ENCODE assay signal across 16 mouse cellular contexts in the genomic region with DNA sequence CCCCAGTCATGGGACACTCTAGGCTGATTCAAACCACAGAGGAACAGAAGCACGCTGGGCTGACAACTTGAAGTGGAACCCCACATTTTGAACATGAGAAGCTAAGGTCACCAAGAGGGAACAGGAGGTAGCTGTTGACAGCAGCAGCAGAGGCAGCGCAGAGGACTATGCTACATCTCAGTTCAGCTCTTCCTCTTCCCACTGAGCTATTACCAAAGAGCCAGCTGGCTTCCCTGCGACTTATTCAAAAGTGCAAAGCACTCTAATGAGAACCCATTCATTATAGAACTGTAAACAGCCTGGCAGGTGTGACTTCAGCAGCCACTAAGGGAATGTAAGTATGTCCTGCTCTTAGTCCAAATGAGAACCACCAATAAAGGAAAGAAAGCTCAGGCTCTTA. TPM values are rescaled to one million over a fixed set of nuclear protein-coding genes. Genes with fewer than 3 reads are reported as not detected.
A peak's percentile ranks its signal among the peaks of the same experiment; 100 is the strongest.
DNase-seq lines count a peak whose midpoint lies in the region; ATAC-seq and TF ChIP-seq lines count a peak whose summit lies in the region.
"Had no signal": no experiment of that assay in that cellular context is flagged by ENCODE, and none has a peak within 500 bp of the region (broad histone marks: within the 10 kb centered on the region; RNA-seq: fewer than 3 reads in every experiment).

No protein-coding gene starts in this region.

- TF ChIP-seq CTCF in intestine, postnatal 0 days (IDR thresholded peaks at IDR 0.05; ENCODE audit: low read depth) = no peak

- 39% methylated on average over 3 of the region's 3 CpGs for WGBS in forebrain, embryonic 15.5 days
- WGBS in forebrain, embryonic 12.5 days = 51% methylated on average over 3 of the region's 3 CpGs
- WGBS in heart, embryonic 16.5 days = 39% methylated on average over 3 of the region's 3 CpGs
- 54% methylated on average over 3 of the region's 3 CpGs for WGBS in heart, embryonic 11.5 days (ENCODE audit: insufficient replicate concordance)
- WGBS in intestine, postnatal 0 days = 44% methylated on average over 3 of the region's 3 CpGs

- H3K36me3 ChIP-seq in forebrain, embryonic 15.5 days = peaks cover 11% of the 10 kb centered on the region; the same call in 1 of the 2 replicates
- H3K36me3 ChIP-seq in forebrain, embryonic 12.5 days (replicated peaks) = peaks cover 17% of the 10 kb centered on the region
- H3K36me3 ChIP-seq in heart, embryonic 16.5 days (ENCODE audit: control insufficient read depth, insufficient read depth) = peaks cover 9% of the 10 kb centered on the region
- no peaks in the 10 kb centered on the region for H3K36me3 ChIP-seq in heart, embryonic 11.5 days (ENCODE audit: control insufficient read depth, insufficient read depth, low read length)
- peaks cover 25% of the 10 kb centered on the region for H3K36me3 ChIP-seq in intestine, postnatal 0 days (ENCODE audit: control insufficient read depth, insufficient read depth)

- no peak overlapping the region for H3K4me3 ChIP-seq in forebrain, embryonic 15.5 days
- H3K4me3 ChIP-seq in forebrain, embryonic 12.5 days (replicated peaks) = no peak overlapping the region
- no peak overlapping the region for H3K4me3 ChIP-seq in heart, embryonic 16.5 days (ENCODE audit: low read length)
- no peak overlapping the region for H3K4me3 ChIP-seq in heart, embryonic 11.5 days (ENCODE audit: low read depth, low read length)
- no peak overlapping the region for H3K4me3 ChIP-seq in intestine, postnatal 0 days (ENCODE audit: low read depth, low read length)
- H3K4me3 ChIP-seq: midbrain, embryonic 10.5 days had no signal

- ATAC-seq in forebrain, embryonic 15.5 days (replicated peaks) = peak; percentile 64
- no peak for ATAC-seq in forebrain, embryonic 12.5 days (ENCODE audit: low FRiP score)
- ATAC-seq in heart, embryonic 16.5 days (replicated peaks; ENCODE audit: extremely low read depth, insufficient read depth, low FRiP score) = 0 out of 2 replicates have a peak, but pooled peaks have one; percentile 15
- no peak for ATAC-seq in heart, embryonic 11.5 days (replicated peaks; ENCODE audit: insufficient number of reproducible peaks, low FRiP score, low TSS enrichment)
- peak; percentile 14; the same call in 1 of the 2 replicates for ATAC-seq in intestine, postnatal 0 days
- ATAC-seq in erythroblast, adult 5-6 weeks (replicated peaks; ENCODE audit: low FRiP score, poor library complexity, severe bottlenecking) = no peak
- ATAC-seq: hindbrain, embryonic 16.5 days had no signal

- no peak overlapping the region for H3K27ac ChIP-seq in forebrain, embryonic 15.5 days (replicated peaks)
- no peak overlapping the region for H3K27ac ChIP-seq in forebrain, embryonic 12.5 days
- H3K27ac ChIP-seq in heart, embryonic 16.5 days (ENCODE audit: low read length) = peak overlapping the region; percentile 92
- no peak overlapping the region for H3K27ac ChIP-seq in heart, embryonic 11.5 days (ENCODE audit: low read depth, low read length)
- H3K27ac ChIP-seq in intestine, postnatal 0 days (ENCODE audit: low read depth, low read length) = 0 out of 2 replicates have a peak overlapping the region, but pooled peaks have one; percentile 9
- H3K27ac ChIP-seq: midbrain, embryonic 10.5 days had no signal

- no peak overlapping the region for H3K4me2 ChIP-seq in forebrain, embryonic 15.5 days (replicated peaks)
- H3K4me2 ChIP-seq in forebrain, embryonic 12.5 days = no peak overlapping the region
- peak overlapping the region; percentile 42; the same call in 1 of the 2 replicates for H3K4me2 ChIP-seq in heart, embryonic 16.5 days (ENCODE audit: low read depth, low read length)
- H3K4me2 ChIP-seq in heart, embryonic 11.5 days = no peak overlapping the region
- peak overlapping the region; percentile 44; the same call in 1 of the 2 replicates for H3K4me2 ChIP-seq in intestine, postnatal 0 days (replicated peaks; ENCODE audit: low read depth)
- H3K4me2 ChIP-seq: liver, embryonic 11.5 days had no signal

- H3K4me1 ChIP-seq in forebrain, embryonic 15.5 days = peaks cover 23% of the 10 kb centered on the region
- peaks cover 19% of the 10 kb centered on the region; the same call in 1 of the 2 replicates for H3K4me1 ChIP-seq in forebrain, embryonic 12.5 days
- H3K4me1 ChIP-seq in heart, embryonic 16.5 days (ENCODE audit: control insufficient read depth, insufficient read depth, low read length) = peaks cover 22% of the 10 kb centered on the region
- H3K4me1 ChIP-seq in heart, embryonic 11.5 days (ENCODE audit: control insufficient read depth, insufficient read depth, low read length) = peaks cover 10% of the 10 kb centered on the region
- H3K4me1 ChIP-seq in intestine, postnatal 0 days (replicated peaks; ENCODE audit: control insufficient read depth, insufficient read depth, low read length) = peaks cover 11% of the 10 kb centered on the region; the same call in 1 of the 2 replicates
- H3K4me1 ChIP-seq: midbrain, embryonic 10.5 days had no signal

- H3K27me3 ChIP-seq in forebrain, embryonic 15.5 days = no peaks in the 10 kb centered on the region
- 0 out of 2 replicates have a peak, but pooled peaks cover 4% of the 10 kb centered on the region for H3K27me3 ChIP-seq in forebrain, embryonic 12.5 days
- H3K27me3 ChIP-seq in heart, embryonic 16.5 days (ENCODE audit: control insufficient read depth, insufficient read depth, low read length) = no peaks in the 10 kb centered on the region
- H3K27me3 ChIP-seq in heart, embryonic 11.5 days (ENCODE audit: control insufficient read depth, insufficient read depth, low read length) = no peaks in the 10 kb centered on the region
- H3K27me3 ChIP-seq in intestine, postnatal 0 days (replicated peaks; ENCODE audit: control insufficient read depth, insufficient read depth, low read length) = no peaks in the 10 kb centered on the region

- peak; percentile 22 for DNase-seq in Muller cell, postnatal 12 days (ENCODE audit: inconsistent ontology term)
- DNase-seq in kidney, postnatal 4 days = no peak
- DNase-seq: adrenal gland, postnatal 36 days; B cell, adult 2 months; gastrocnemius, postnatal 14 days; kidney, postnatal 25 days; lung, postnatal 10 days had no signal

- H3K9ac ChIP-seq in forebrain, embryonic 15.5 days (replicated peaks) = no peak overlapping the region
- no peak overlapping the region for H3K9ac ChIP-seq in forebrain, embryonic 12.5 days
- no peak overlapping the region for H3K9ac ChIP-seq in heart, embryonic 16.5 days (ENCODE audit: low read length)
- no peak overlapping the region for H3K9ac ChIP-seq in heart, embryonic 11.5 days (ENCODE audit: low read depth, low read length)
- no peak overlapping the region for H3K9ac ChIP-seq in intestine, postnatal 0 days (ENCODE audit: low read depth, low read length)

- no peaks in the 10 kb centered on the region for H3K9me3 ChIP-seq in forebrain, embryonic 15.5 days
- no peaks in the 10 kb centered on the region for H3K9me3 ChIP-seq in forebrain, embryonic 12.5 days
- no peaks in the 10 kb centered on the region for H3K9me3 ChIP-seq in heart, embryonic 16.5 days (replicated peaks; ENCODE audit: control insufficient read depth, low read length)
- no peaks in the 10 kb centered on the region for H3K9me3 ChIP-seq in heart, embryonic 11.5 days (replicated peaks; ENCODE audit: control insufficient read depth, low read length)
- H3K9me3 ChIP-seq in intestine, postnatal 0 days (ENCODE audit: control insufficient read depth) = no peaks in the 10 kb centered on the region
- H3K9me3 ChIP-seq: midbrain, embryonic 10.5 days had no signal

RNA-seq across cellular contexts. Expression of gene Slc35d1, which starts 35.4 kb away (rescaled TPM):
- polyA plus RNA-seq in forebrain, embryonic 15.5 days (2015; fragmentation: Nextera tagmentation; extraction: Ambion mirVana) = 4.4 and 5.0 TPM in 2 replicates
- 7.2 and 8.1 TPM in 2 replicates for polyA plus RNA-seq in forebrain, embryonic 12.5 days (2016; fragmentation: Nextera tagmentation; extraction: Ambion mirVana)
- polyA plus RNA-seq in heart, embryonic 16.5 days (2015; fragmentation: Nextera tagmentation; extraction: Ambion mirVana) = 7.4 and 10.2 TPM in 2 replicates
- polyA plus RNA-seq in heart, embryonic 11.5 days (2014; fragmentation: Nextera tagmentation; extraction: Ambion mirVana) = 8.8 and 11.1 TPM in 2 replicates
- 10.5 and 11.5 TPM in 2 replicates for polyA plus RNA-seq in intestine, postnatal 0 days (2015; fragmentation: Nextera tagmentation; extraction: Ambion mirVana)
- 7.5 and 12.1 TPM in 2 replicates for total RNA-seq in erythroblast, adult 5-6 weeks (2015; ENCODE audit: low replicate concordance)
- total RNA-seq in erythroblast, adult 5-6 weeks (2017; ENCODE audit: low replicate concordance) = 5.0 and 6.0 TPM in 2 replicates

Comparison
In these comparisons a context has a peak if more than half of its experiments do, and no peak if none do; other contexts are left out.
1. ATAC-seq: peak in forebrain, embryonic 15.5 days (single experiment), heart, embryonic 16.5 days (single experiment) and intestine, postnatal 0 days (single experiment); none in forebrain, embryonic 12.5 days (single experiment), heart, embryonic 11.5 days (single experiment) and erythroblast, adult 5-6 weeks (single experiment).
2. H3K27ac ChIP-seq: peak in heart, embryonic 16.5 days (single experiment) and intestine, postnatal 0 days (single experiment); none in forebrain, embryonic 15.5 days (single experiment), forebrain, embryonic 12.5 days (single experiment) and heart, embryonic 11.5 days (single experiment).
3. H3K4me2 ChIP-seq: peak in heart, embryonic 16.5 days (single experiment) and intestine, postnatal 0 days (single experiment); none in forebrain, embryonic 15.5 days (single experiment), forebrain, embryonic 12.5 days (single experiment) and heart, embryonic 11.5 days (single experiment).